Mouse (Mus musculus): ENCODE measurements around the gene Capn15. TPM values are rescaled to one million over a fixed set of nuclear protein-coding genes. Genes with fewer than 3 reads are reported as not detected.

Gene Capn15
- total and polyA plus RNA-seq, 2 experiments from 2014 or later = 15.2 to 24.7 TPM

- 89% methylated on average over 14 of the region's 14 CpGs for WGBS
- H3K9me3 ChIP-seq (ENCODE audit: low read length) = no peaks in the 10 kb centered on the region
- H3K4me3 ChIP-seq (ENCODE audit: low read depth, low read length) = no peak overlapping the region
- H3K27me3 ChIP-seq (ENCODE audit: insufficient read depth, low read length) = no peaks in the 10 kb centered on the region
- H3K4me2 ChIP-seq (ENCODE audit: low read depth) = no peak overlapping the region
- H3K36me3 ChIP-seq (ENCODE audit: insufficient read depth) = 0 out of 2 replicates have a peak, but pooled peaks cover 5% of the 10 kb centered on the region
- H3K27ac ChIP-seq (ENCODE audit: low read depth, low read length) = no peak overlapping the region
- peaks cover 10% of the 10 kb centered on the region; the same call in 1 of the 2 replicates for H3K4me1 ChIP-seq (ENCODE audit: insufficient read depth)
- no peak for ATAC-seq
- H3K9ac ChIP-seq = no peak overlapping the region
- no peak for TF ChIP-seq CTCF (IDR thresholded peaks at IDR 0.05; ENCODE audit: low read depth)
- no peak for DNase-seq
These were observed 72.3 kb downstream of the Capn15 start for GRCm38 (mm10) chr17:25913186-25913876.

- Histone ChIP-seq H3K9me3 (ENCODE audit: low read length) (no peaks in the 10 kb centered on the region), H3K4me3 (ENCODE audit: low read depth, low read length) (no peak overlapping the region), H3K4me1 (ENCODE audit: insufficient read depth) (no peaks in the 10 kb centered on the region), H3K27me3 (ENCODE audit: insufficient read depth, low read length) (no peaks in the 10 kb centered on the region), H3K27ac (ENCODE audit: low read depth, low read length) (no peak overlapping the region), H3K9ac (no peak overlapping the region), H3K36me3 (ENCODE audit: insufficient read depth) (0 out of 2 replicates have a peak, but pooled peaks cover 5% of the 10 kb centered on the region), H3K4me2 (ENCODE audit: low read depth) (no peak overlapping the region)
- WGBS = 91% methylated on average over 4 of the region's 4 CpGs
- ATAC-seq (no peak), DNase-seq (no peak)
- no peak for TF ChIP-seq CTCF (IDR thresholded peaks at IDR 0.05; ENCODE audit: low read depth)
These were observed 73.8 kb downstream of the Capn15 start for GRCm38 (mm10) chr17:25911816-25912215.

Other genes starting within 250 kb of the Capn15 start
Only the 30 nearest of the 32 such genes appear.
- gene Narfl, start 212.0 kb downstream of the Capn15 start, total RNA-seq (2014; rRNA removed) = 31.0 and 35.0 TPM in 2 replicates
- gene Narfl, start 212.0 kb downstream of the Capn15 start, polyA plus RNA-seq (2015; fragmentation: Nextera tagmentation; extraction: Ambion mirVana) = 30.4 and 30.8 TPM in 2 replicates
- 118 and 141 TPM in 2 replicates for gene Haghl, start 200.1 kb downstream of the Capn15 start, total RNA-seq (2014; rRNA removed)
- gene Haghl, start 200.1 kb downstream of the Capn15 start, polyA plus RNA-seq (2015; fragmentation: Nextera tagmentation; extraction: Ambion mirVana) = 139 and 154 TPM in 2 replicates
- gene Ccdc78, start 199.2 kb downstream of the Capn15 start, total RNA-seq (2014; rRNA removed) = 0.31 TPM in 1 of 2 replicates, not detected in the other
- 0.36 and 0.45 TPM in 2 replicates for gene Ccdc78, start 199.2 kb downstream of the Capn15 start, polyA plus RNA-seq (2015; fragmentation: Nextera tagmentation; extraction: Ambion mirVana)
- 82.5 and 84.2 TPM in 2 replicates for gene Fam173a, start 192.9 kb downstream of the Capn15 start, total RNA-seq (2014; rRNA removed)
- 76.0 and 78.3 TPM in 2 replicates for gene Fam173a, start 192.9 kb downstream of the Capn15 start, polyA plus RNA-seq (2015; fragmentation: Nextera tagmentation; extraction: Ambion mirVana)
- 0.31 TPM in 1 of 2 replicates, not detected in the other for gene AC134908.4, start 190.1 kb downstream of the Capn15 start, total RNA-seq (2014; rRNA removed)
- gene AC134908.4, start 190.1 kb downstream of the Capn15 start, polyA plus RNA-seq (2015; fragmentation: Nextera tagmentation; extraction: Ambion mirVana) = 1.1 TPM in 1 of 2 replicates, not detected in the other
- 136 and 148 TPM in 2 replicates for gene Metrn, start 188.7 kb downstream of the Capn15 start, total RNA-seq (2014; rRNA removed)
- gene Metrn, start 188.7 kb downstream of the Capn15 start, polyA plus RNA-seq (2015; fragmentation: Nextera tagmentation; extraction: Ambion mirVana) = 56.9 and 59.3 TPM in 2 replicates
- 97.6 and 133 TPM in 2 replicates for gene Fbxl16, start 176.7 kb downstream of the Capn15 start, total RNA-seq (2014; rRNA removed)
- 27.1 and 58.7 TPM in 2 replicates for gene Fbxl16, start 176.7 kb downstream of the Capn15 start, polyA plus RNA-seq (2015; fragmentation: Nextera tagmentation; extraction: Ambion mirVana)
- gene Wdr24, start 162.2 kb downstream of the Capn15 start, total RNA-seq (2014; rRNA removed) = 36.5 and 37.5 TPM in 2 replicates
- gene Wdr24, start 162.2 kb downstream of the Capn15 start, polyA plus RNA-seq (2015; fragmentation: Nextera tagmentation; extraction: Ambion mirVana) = 23.2 and 24.5 TPM in 2 replicates
- gene Jmjd8, start 156.9 kb downstream of the Capn15 start, total RNA-seq (2014; rRNA removed) = 44.3 and 52.2 TPM in 2 replicates
- gene Jmjd8, start 156.9 kb downstream of the Capn15 start, polyA plus RNA-seq (2015; fragmentation: Nextera tagmentation; extraction: Ambion mirVana) = 46.7 and 49.5 TPM in 2 replicates
- gene Stub1, start 152.4 kb downstream of the Capn15 start, total RNA-seq (2014; rRNA removed) = 237 and 238 TPM in 2 replicates
- 314 and 324 TPM in 2 replicates for gene Stub1, start 152.4 kb downstream of the Capn15 start, polyA plus RNA-seq (2015; fragmentation: Nextera tagmentation; extraction: Ambion mirVana)
- gene Rhbdl1, start 148.5 kb downstream of the Capn15 start, total RNA-seq (2014; rRNA removed) = 85.4 and 90.7 TPM in 2 replicates
- gene Rhbdl1, start 148.5 kb downstream of the Capn15 start, polyA plus RNA-seq (2015; fragmentation: Nextera tagmentation; extraction: Ambion mirVana) = 77.6 and 83.3 TPM in 2 replicates
- 23.2 and 23.8 TPM in 2 replicates for gene Gm20683, start 144.0 kb downstream of the Capn15 start, total RNA-seq (2014; rRNA removed)
- gene Gm20683, start 144.0 kb downstream of the Capn15 start, polyA plus RNA-seq (2015; fragmentation: Nextera tagmentation; extraction: Ambion mirVana) = 9.2 and 12.3 TPM in 2 replicates
- 35.4 and 53.1 TPM in 2 replicates for gene Rhot2, start 140.9 kb downstream of the Capn15 start, total RNA-seq (2014; rRNA removed)
- gene Rhot2, start 140.9 kb downstream of the Capn15 start, polyA plus RNA-seq (2015; fragmentation: Nextera tagmentation; extraction: Ambion mirVana) = 8.1 and 11.3 TPM in 2 replicates
- gene Wdr90, start 124.3 kb downstream of the Capn15 start, total RNA-seq (2014; rRNA removed) = 29.8 and 40.2 TPM in 2 replicates
- 8.0 and 13.2 TPM in 2 replicates for gene Wdr90, start 124.3 kb downstream of the Capn15 start, polyA plus RNA-seq (2015; fragmentation: Nextera tagmentation; extraction: Ambion mirVana)
- 10.3 and 16.5 TPM in 2 replicates for gene Mcrip2, start 117.0 kb downstream of the Capn15 start, total RNA-seq (2014; rRNA removed)
- gene Mcrip2, start 117.0 kb downstream of the Capn15 start, polyA plus RNA-seq (2015; fragmentation: Nextera tagmentation; extraction: Ambion mirVana) = 32.5 and 37.1 TPM in 2 replicates
- gene Mettl26, start 110.7 kb downstream of the Capn15 start, total RNA-seq (2014; rRNA removed) = 37.0 and 41.7 TPM in 2 replicates
- gene Mettl26, start 110.7 kb downstream of the Capn15 start, polyA plus RNA-seq (2015; fragmentation: Nextera tagmentation; extraction: Ambion mirVana) = 43.1 and 62.2 TPM in 2 replicates
- gene Wfikkn1, start 104.9 kb downstream of the Capn15 start, total RNA-seq (2014; rRNA removed) = 0.23 and 1.5 TPM in 2 replicates
- gene Wfikkn1, start 104.9 kb downstream of the Capn15 start, polyA plus RNA-seq (2015; fragmentation: Nextera tagmentation; extraction: Ambion mirVana) = 0.28 and 0.29 TPM in 2 replicates
- gene Rab40c, start 66.1 kb downstream of the Capn15 start, total RNA-seq (2014; rRNA removed) = 30.9 and 31.4 TPM in 2 replicates
- gene Rab40c, start 66.1 kb downstream of the Capn15 start, polyA plus RNA-seq (2015; fragmentation: Nextera tagmentation; extraction: Ambion mirVana) = 40.3 and 46.1 TPM in 2 replicates
- gene Pigq, start 40.9 kb downstream of the Capn15 start, total RNA-seq (2014; rRNA removed) = 42.2 and 50.6 TPM in 2 replicates
- gene Pigq, start 40.9 kb downstream of the Capn15 start, polyA plus RNA-seq (2015; fragmentation: Nextera tagmentation; extraction: Ambion mirVana) = 58.1 and 63.7 TPM in 2 replicates
- not detected in 2 replicates for gene Nhlrc4, start 40.8 kb downstream of the Capn15 start, total RNA-seq (2014; rRNA removed)
- 0.44 TPM in 1 of 2 replicates, not detected in the other for gene Nhlrc4, start 40.8 kb downstream of the Capn15 start, polyA plus RNA-seq (2015; fragmentation: Nextera tagmentation; extraction: Ambion mirVana)
- gene A930017K11Rik, start 33.2 kb downstream of the Capn15 start, total RNA-seq (2014; rRNA removed) = 0.10 TPM in 1 of 2 replicates, not detected in the other
- 0.07 TPM in 1 of 2 replicates, not detected in the other for gene A930017K11Rik, start 33.2 kb downstream of the Capn15 start, polyA plus RNA-seq (2015; fragmentation: Nextera tagmentation; extraction: Ambion mirVana)
- 21.5 and 30.0 TPM in 2 replicates for gene Rab11fip3, start 83.8 kb upstream of the Capn15 start, total RNA-seq (2014; rRNA removed)
- 11.6 and 15.4 TPM in 2 replicates for gene Rab11fip3, start 83.8 kb upstream of the Capn15 start, polyA plus RNA-seq (2015; fragmentation: Nextera tagmentation; extraction: Ambion mirVana)
- gene Decr2, start 104.5 kb upstream of the Capn15 start, total RNA-seq (2014; rRNA removed) = 32.7 and 41.1 TPM in 2 replicates
- 29.5 and 35.3 TPM in 2 replicates for gene Decr2, start 104.5 kb upstream of the Capn15 start, polyA plus RNA-seq (2015; fragmentation: Nextera tagmentation; extraction: Ambion mirVana)
- gene Nme4, start 109.8 kb upstream of the Capn15 start, total RNA-seq (2014; rRNA removed) = 9.5 and 16.0 TPM in 2 replicates
- 11.4 and 12.9 TPM in 2 replicates for gene Nme4, start 109.8 kb upstream of the Capn15 start, polyA plus RNA-seq (2015; fragmentation: Nextera tagmentation; extraction: Ambion mirVana)
- gene Tmem8, start 127.5 kb upstream of the Capn15 start, total RNA-seq (2014; rRNA removed) = 2.8 and 4.3 TPM in 2 replicates
- gene Tmem8, start 127.5 kb upstream of the Capn15 start, polyA plus RNA-seq (2015; fragmentation: Nextera tagmentation; extraction: Ambion mirVana) = 2.4 and 2.5 TPM in 2 replicates
- 116 and 166 TPM in 2 replicates for gene Mrpl28, start 137.7 kb upstream of the Capn15 start, total RNA-seq (2014; rRNA removed)
- gene Mrpl28, start 137.7 kb upstream of the Capn15 start, polyA plus RNA-seq (2015; fragmentation: Nextera tagmentation; extraction: Ambion mirVana) = 182 and 189 TPM in 2 replicates
- 33.7 and 47.6 TPM in 2 replicates for gene Axin1, start 152.9 kb upstream of the Capn15 start, total RNA-seq (2014; rRNA removed)
- gene Axin1, start 152.9 kb upstream of the Capn15 start, polyA plus RNA-seq (2015; fragmentation: Nextera tagmentation; extraction: Ambion mirVana) = 15.1 and 15.3 TPM in 2 replicates
- gene Pdia2, start 213.3 kb upstream of the Capn15 start, total RNA-seq (2014; rRNA removed) = not detected in 2 replicates
- not detected in 2 replicates for gene Pdia2, start 213.3 kb upstream of the Capn15 start, polyA plus RNA-seq (2015; fragmentation: Nextera tagmentation; extraction: Ambion mirVana)
- 17.1 and 28.3 TPM in 2 replicates for gene Rgs11, start 217.2 kb upstream of the Capn15 start, total RNA-seq (2014; rRNA removed)
- gene Rgs11, start 217.2 kb upstream of the Capn15 start, polyA plus RNA-seq (2015; fragmentation: Nextera tagmentation; extraction: Ambion mirVana) = 7.9 and 12.5 TPM in 2 replicates
- 140 and 171 TPM in 2 replicates for gene Arhgdig, start 222.0 kb upstream of the Capn15 start, total RNA-seq (2014; rRNA removed)
- gene Arhgdig, start 222.0 kb upstream of the Capn15 start, polyA plus RNA-seq (2015; fragmentation: Nextera tagmentation; extraction: Ambion mirVana) = 230 and 243 TPM in 2 replicates

Measured in forebrain, postnatal 0 days (tissue).